ENCODE assay signal across 18 mouse cellular contexts in genomic region chr3:83234457-83234856, GRCm38 (mm10).
DNase-seq lines count a peak whose midpoint lies in the region; ATAC-seq and TF ChIP-seq lines count a peak whose summit lies in the region.
"Had no signal": no experiment of that assay in that cellular context is flagged by ENCODE, and none has a peak within 500 bp of the region (broad histone marks: within the 10 kb centered on the region; RNA-seq: fewer than 3 reads in every experiment).

No protein-coding gene starts in this region.

- H3K4me1 ChIP-seq in cerebellum, adult 2 months (ENCODE audit: control insufficient read depth, insufficient read depth, low read length) = no peaks in the 10 kb centered on the region
- peaks cover 12% of the 10 kb centered on the region for H3K4me1 ChIP-seq in heart, embryonic 13.5 days
- H3K4me1 ChIP-seq: forebrain, embryonic 12.5 days; midbrain, embryonic 12.5 days; neural tube, embryonic 13.5 days had no signal

- 47% methylated on average over 4 of the region's 4 CpGs for WGBS in cerebellum, adult 2 months
- 36% methylated on average over 4 of the region's 4 CpGs for WGBS in heart, embryonic 13.5 days

- TF ChIP-seq CTCF in cerebellum, adult 2 months (IDR thresholded peaks at IDR 0.05; ENCODE audit: borderline replicate concordance, insufficient read depth, low read depth, low read length) = no peak
- TF ChIP-seq CTCF in C2C12 (IDR thresholded peaks at IDR 0.05; ENCODE audit: control insufficient read depth, insufficient read depth, insufficient read length) = no peak

- no peak overlapping the region for H3ac ChIP-seq in C2C12 (ENCODE audit: control insufficient read depth, insufficient read length, low read depth)

- H3K79me2 ChIP-seq in C2C12 (ENCODE audit: control insufficient read depth, insufficient read depth) = no peaks in the 10 kb centered on the region

- no peak for TF ChIP-seq POLR2A in cerebellum, adult 2 months (IDR thresholded peaks at IDR 0.05; ENCODE audit: borderline replicate concordance, insufficient read depth, low read length)

- peak; percentile 61 for DNase-seq in cerebellum, postnatal 10 days
- no peak for DNase-seq in cerebellum, adult 2 months
- no peak for DNase-seq in heart, adult 9 months (ENCODE audit: low spot score in 2 of 2)
- DNase-seq in kidney, postnatal 10 days = peak; percentile 41
- no peak for DNase-seq in kidney, adult 11 months
- DNase-seq in frontal cortex, postnatal 14 days (ENCODE audit: low spot score in 2 of 2) = no peak
- DNase-seq: cerebellum, adult 18-20 months; lung, adult 18-20 months; lung, postnatal 4 days; thymus, postnatal 36 days had no signal

- H3K4me2 ChIP-seq in heart, embryonic 13.5 days = peak overlapping the region; percentile 29; the same call in 1 of the 2 replicates
- H3K4me2 ChIP-seq: forebrain, embryonic 12.5 days; limb, embryonic 15.5 days; midbrain, embryonic 12.5 days; neural tube, embryonic 13.5 days had no signal

- H3K27me3 ChIP-seq in cerebellum, adult 2 months (ENCODE audit: control insufficient read depth, insufficient read depth, low read length) = no peaks in the 10 kb centered on the region
- H3K27me3 ChIP-seq in heart, embryonic 13.5 days (replicated peaks) = no peaks in the 10 kb centered on the region
- H3K27me3 ChIP-seq in C2C12 (ENCODE audit: control insufficient read depth, insufficient read depth, insufficient read length) = no peaks in the 10 kb centered on the region
- H3K27me3 ChIP-seq: forebrain, embryonic 12.5 days; limb, embryonic 15.5 days; midbrain, embryonic 12.5 days; neural tube, embryonic 13.5 days had no signal

- no peak overlapping the region for H3K27ac ChIP-seq in cerebellum, adult 2 months (ENCODE audit: insufficient read depth, low read length)
- 0 out of 2 replicates have a peak overlapping the region, but pooled peaks have one; percentile 15 for H3K27ac ChIP-seq in heart, embryonic 13.5 days (replicated peaks)
- H3K27ac ChIP-seq: forebrain, embryonic 12.5 days; limb, embryonic 15.5 days; midbrain, embryonic 12.5 days; neural tube, embryonic 13.5 days had no signal

- no peaks in the 10 kb centered on the region for H3K79me3 ChIP-seq in C2C12 (ENCODE audit: low read depth)

- no peak overlapping the region for H3K9ac ChIP-seq in heart, embryonic 13.5 days
- H3K9ac ChIP-seq: forebrain, embryonic 12.5 days; limb, embryonic 15.5 days; midbrain, embryonic 12.5 days; neural tube, embryonic 13.5 days had no signal

- no peak overlapping the region for H3K4me3 ChIP-seq in cerebellum, adult 2 months (replicated peaks; ENCODE audit: insufficient read depth, low read depth, low read length)
- H3K4me3 ChIP-seq in heart, embryonic 13.5 days = no peak overlapping the region
- H3K4me3 ChIP-seq in C2C12 (ENCODE audit: insufficient read depth, poor library complexity, severe bottlenecking) = no peak overlapping the region
- H3K4me3 ChIP-seq: forebrain, embryonic 12.5 days; limb, embryonic 15.5 days; midbrain, embryonic 12.5 days; neural tube, embryonic 13.5 days had no signal

- no peaks in the 10 kb centered on the region for H3K36me3 ChIP-seq in heart, embryonic 13.5 days
- no peaks in the 10 kb centered on the region for H3K36me3 ChIP-seq in C2C12 (ENCODE audit: control insufficient read depth, insufficient read depth)
- H3K36me3 ChIP-seq: forebrain, embryonic 12.5 days; limb, embryonic 15.5 days; midbrain, embryonic 12.5 days; neural tube, embryonic 13.5 days had no signal

- no peaks in the 10 kb centered on the region for H3K9me3 ChIP-seq in heart, embryonic 13.5 days
- H3K9me3 ChIP-seq: forebrain, embryonic 12.5 days; limb, embryonic 15.5 days; midbrain, embryonic 12.5 days; neural tube, embryonic 13.5 days had no signal

- no peak for ATAC-seq in heart, embryonic 13.5 days (ENCODE audit: extremely low read depth, insufficient number of reproducible peaks, low FRiP score, low TSS enrichment)
- ATAC-seq: activated CD4-positive, CD25-positive, alpha-beta regulatory T cell, adult 4 months; Patski had no signal

TF ChIP-seq in C2C12, 6 proteins besides CTCF, POLR2A, EP300 and RAD21:
- TF ChIP-seq USF1 (IDR thresholded peaks at IDR 0.05; ENCODE audit: low read depth) = peak; percentile 17
- TF ChIP-seq MYOG (IDR thresholded peaks at IDR 0.05; ENCODE audit: control insufficient read depth, extremely low read depth, insufficient read length) = no peak

Comparison
In these comparisons a context has a peak if more than half of its experiments do, and no peak if none do; other contexts are left out.
1. DNase-seq: peak in cerebellum, postnatal 10 days (2 of 2) and kidney, postnatal 10 days (single experiment); none in cerebellum, adult 2 months (0 of 2), heart, adult 9 months (0 of 2), kidney, adult 11 months (single experiment) and frontal cortex, postnatal 14 days (0 of 2).